Mouse (Mus musculus): ENCODE results near the gene Tmem63b. TPM values are rescaled to one million over a fixed set of nuclear protein-coding genes. Genes with fewer than 3 reads are reported as not detected.

Gene Tmem63b
- polyA plus RNA-seq, 1 experiment = 198 TPM

DNA sequence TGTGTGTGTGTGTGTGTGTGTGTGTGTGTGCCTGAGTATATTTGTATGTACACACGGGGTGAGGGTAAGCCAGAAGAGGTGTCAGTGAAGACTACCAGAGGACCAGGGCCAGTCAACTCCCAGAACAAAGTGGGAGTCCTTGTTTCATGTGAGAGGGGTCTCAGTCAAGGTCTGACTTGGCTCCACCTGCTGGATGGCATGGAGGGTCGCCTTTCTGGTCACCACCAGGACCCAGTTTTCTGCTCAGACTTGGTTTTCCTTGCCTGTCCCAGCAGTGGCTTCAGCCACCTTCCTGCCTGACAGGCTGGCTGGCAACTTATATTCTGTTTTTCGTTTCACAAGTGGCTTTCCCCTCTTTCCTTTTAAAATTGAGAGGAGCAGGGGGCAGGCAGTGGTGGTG is 20.7 kb upstream of the Tmem63b start:
- no peak for DNase-seq (ENCODE audit: extremely low spot score in 1 of 2, low spot score in 1 of 2)

DNA sequence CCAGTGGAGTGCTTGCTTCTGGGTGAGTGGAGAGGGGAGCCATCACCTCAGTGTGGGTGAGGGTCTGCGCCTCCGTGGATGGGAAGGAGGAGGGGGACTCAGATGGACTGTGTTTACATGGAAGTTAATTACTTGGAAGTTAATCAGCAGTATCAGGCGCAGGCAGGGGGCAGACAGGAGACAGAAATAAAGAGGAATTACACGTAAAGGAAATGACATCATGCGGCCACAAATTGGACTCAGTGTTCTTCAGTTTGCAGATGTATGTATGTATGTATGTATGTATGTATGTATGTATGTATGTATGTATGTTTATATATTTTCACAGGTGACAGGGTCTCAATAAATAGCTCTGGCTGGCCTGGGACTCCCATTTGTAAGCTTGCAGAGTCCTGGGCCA is 20.1 kb upstream of the Tmem63b start:
- no peak for DNase-seq (ENCODE audit: extremely low spot score in 1 of 2, low spot score in 1 of 2)

DNA sequence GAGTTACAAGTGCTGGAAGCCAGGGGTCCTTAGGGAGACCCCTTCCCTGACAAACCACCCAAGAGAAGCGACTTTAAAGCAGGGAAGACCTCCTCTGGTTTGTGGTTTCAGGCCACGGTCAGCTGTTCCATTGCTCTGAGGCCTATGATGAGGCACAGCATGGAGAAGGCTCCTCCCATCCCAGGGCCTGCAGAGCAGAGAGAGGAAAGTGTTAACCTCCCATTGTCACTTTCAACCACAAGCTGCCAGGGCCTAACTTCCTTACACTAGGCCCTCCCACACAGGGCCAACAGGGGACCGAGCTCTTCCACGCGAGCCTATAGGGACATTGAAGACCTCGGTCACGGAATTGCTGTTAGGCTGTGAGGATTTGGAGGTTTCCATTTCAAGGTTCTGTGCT is 16.5 kb upstream of the Tmem63b start:
- no peak for DNase-seq (ENCODE audit: extremely low spot score in 1 of 2, low spot score in 1 of 2)

DNA sequence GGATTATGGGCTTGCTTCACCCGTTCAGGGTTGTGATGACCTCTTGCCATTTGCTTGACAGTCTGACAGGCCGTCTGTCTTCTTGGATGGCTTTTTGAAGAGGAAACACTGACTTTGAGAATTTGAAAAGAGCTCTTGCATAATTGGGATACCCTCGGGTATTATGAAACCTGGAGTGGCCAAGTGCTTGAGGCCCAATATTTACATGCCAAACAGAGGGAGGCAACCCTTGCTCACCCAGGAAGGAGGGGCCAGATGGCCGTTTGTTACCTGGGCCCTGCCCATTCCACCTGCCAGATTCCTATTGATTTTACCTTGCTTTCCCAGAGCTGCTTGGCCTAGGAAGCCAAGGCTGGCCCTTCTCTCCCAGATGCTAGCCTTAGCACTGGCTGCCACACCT is 15.5 kb upstream of the Tmem63b start:
- no peak for DNase-seq (ENCODE audit: extremely low spot score in 1 of 2, low spot score in 1 of 2)

DNA sequence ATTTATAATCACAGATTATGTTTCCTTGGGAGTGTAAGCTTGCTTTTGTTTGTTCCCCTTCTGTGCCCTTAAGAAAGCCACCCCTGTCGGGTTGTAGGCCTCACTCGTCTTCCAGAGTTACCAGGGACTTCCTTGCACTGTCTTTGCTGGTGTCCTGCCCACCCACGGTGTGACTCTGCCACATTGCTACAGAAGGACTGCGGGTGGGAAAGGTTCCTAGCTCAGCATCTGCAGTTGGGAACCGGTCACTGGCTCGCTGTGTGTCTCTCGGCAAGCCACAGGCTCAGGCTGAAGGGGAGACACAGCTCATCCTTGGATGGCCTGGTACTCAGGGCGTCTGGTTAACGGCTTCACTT is 14.5 kb upstream of the Tmem63b start:
- DNase-seq (ENCODE audit: extremely low spot score in 1 of 2, low spot score in 1 of 2) = no peak

DNA sequence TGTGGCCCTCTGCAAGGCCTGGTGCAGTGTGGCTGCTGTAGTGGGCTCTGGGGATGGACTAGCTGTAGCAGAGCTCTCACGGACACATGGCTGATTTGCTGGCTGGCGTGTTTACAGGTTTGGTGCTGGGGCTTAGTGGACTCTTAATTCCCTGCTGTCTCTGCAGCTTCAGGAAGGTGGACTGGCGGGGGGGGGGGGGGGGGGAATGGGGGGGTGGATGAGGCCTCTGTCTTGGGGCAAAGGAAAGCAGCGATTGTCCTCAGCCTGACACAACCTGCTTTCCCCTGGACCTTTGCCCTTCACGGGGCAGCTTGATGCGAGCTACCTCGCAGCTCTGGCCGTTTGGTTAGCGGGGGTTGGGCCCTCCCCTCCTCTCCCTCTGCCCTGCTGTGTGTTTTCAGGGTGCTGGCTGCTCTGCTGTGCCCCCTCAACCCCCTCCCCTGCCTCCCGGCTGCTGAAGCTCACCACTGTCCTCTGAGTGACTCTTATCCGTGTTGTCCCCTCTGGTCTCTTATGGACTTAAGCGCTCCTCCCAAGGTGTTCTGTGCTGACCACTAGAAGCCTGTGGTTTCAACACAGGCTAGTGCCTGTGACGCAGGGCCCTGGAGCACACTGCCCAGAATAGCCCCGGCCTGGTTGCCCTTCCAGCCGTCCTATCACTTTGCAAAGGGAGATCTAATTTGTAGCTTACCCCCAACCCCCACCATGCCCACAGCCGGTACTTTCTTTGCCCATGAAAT is 14.0 kb upstream of the Tmem63b start:
- DNase-seq (ENCODE audit: extremely low spot score in 1 of 2, low spot score in 1 of 2) = no peak

DNA sequence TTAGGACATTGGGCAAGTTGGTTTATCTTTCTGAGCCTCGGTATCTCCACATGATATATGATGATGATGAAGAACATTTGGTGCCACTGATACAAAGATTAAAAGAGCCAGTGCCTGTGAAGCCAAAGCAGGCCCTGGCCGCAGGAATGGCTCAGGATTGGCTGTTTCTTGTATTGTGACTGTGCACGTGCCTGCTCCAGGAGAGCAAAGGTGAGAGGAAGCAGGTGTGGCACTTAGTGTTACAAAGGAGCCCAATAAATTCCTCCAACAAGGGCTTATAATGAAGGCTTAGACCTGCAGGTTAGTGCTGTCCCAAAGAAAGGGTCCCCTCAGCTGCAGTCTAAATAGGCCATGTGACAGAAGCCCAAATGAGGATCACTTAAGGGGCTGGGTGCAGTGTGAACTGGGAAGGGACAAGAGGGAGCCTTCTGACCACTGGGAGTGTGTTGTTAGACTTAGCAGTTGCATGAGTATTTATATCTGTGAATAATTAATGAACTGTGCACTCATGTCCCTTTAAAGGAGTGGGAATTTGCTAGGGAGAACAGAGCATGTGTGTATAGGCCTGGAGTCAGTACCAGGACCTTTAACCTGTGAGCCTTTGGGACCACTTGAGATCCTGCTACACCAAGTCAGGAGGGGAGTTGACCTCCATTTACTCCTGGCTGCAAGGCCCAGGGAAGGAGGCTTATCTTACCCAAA is 12.5 kb upstream of the Tmem63b start:
- no peak for DNase-seq (ENCODE audit: extremely low spot score in 1 of 2, low spot score in 1 of 2)

DNA sequence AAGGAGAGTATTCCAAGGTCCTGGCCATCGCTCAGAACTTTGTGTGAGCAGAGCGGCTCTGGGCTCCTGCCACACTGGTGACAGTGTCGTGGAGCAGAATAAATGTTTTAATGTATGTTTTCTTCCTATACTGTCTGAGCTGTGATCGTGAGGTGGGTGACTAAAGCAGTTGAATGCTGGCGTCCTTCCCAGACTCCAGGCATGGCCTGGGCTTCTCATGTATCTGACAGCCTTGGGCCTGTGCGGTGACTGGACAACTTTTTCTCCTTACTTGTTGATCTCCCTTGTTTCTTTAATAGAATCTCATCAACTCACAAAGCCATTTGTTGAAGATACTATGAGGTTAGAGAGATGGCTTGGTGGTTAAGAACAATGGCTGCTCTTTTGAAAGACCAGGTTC is 11.7 kb upstream of the Tmem63b start:
- DNase-seq (ENCODE audit: extremely low spot score in 1 of 2, low spot score in 1 of 2) = no peak

DNA sequence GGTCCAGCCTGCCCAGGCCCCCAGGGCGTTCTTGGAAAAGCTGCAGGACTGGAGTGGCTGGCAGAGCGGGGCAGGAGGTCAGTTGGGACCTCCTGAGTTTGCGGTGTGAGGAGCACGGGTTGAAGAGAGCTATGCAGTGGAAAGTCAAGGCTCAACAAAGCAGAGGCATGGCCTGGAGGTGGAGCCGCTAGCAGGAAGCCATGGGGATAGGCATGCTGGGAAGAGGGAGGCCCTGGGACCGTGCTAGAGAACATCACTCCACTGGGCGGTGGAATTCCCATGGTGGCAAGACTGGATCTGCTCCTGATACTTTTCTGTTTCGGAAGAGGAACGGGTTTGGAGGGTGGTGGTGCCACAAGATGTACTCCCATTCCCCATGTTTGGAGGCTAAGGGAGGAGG is 10.3 kb upstream of the Tmem63b start:
- DNase-seq (ENCODE audit: extremely low spot score in 1 of 2, low spot score in 1 of 2) = no peak

DNA sequence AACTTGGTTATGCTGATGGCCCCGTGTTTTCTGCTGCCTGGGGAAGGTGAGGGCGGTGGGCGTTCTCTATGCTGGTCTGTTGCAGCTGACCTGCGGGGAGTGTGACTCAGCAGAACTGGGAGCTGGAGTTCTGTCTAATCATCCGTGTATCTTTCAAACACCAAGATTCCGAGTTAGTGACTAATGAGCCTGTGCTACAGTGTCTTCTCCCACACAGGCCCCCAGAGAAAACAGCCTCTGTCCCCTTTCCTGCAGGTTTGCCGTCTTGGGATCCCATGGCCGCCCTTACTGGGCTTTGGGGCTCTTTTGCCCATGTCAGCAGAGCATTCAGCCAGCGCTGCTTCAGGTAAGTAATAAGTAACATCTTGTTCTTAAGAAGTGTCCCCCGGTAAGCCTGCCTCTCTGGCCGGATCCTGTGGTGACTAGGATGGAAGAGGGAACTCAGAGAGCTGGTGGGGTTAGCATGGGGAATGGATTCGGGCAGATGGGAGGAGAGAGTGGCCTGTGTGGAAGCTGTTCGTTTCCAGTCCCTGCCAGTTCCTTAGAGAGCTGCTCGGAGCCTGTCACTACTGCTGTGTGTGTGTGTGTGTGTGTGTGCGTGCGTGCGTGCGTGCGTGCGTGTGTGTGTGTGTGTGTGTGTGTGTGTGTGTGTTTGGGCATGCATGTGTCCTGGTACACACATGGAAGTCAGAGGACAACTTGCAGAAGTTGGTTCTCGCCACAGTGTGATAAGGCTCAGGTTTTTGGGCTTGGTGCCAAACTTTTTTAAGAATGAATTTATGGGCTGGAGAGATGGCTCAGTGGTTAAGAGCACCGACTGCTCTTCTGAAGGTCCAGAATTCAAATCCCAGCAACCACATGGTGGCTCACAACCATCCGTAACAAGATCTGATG is 8.8 kb upstream of the Tmem63b start:
- DNase-seq (ENCODE audit: extremely low spot score in 1 of 2, low spot score in 1 of 2) = no peak

DNA sequence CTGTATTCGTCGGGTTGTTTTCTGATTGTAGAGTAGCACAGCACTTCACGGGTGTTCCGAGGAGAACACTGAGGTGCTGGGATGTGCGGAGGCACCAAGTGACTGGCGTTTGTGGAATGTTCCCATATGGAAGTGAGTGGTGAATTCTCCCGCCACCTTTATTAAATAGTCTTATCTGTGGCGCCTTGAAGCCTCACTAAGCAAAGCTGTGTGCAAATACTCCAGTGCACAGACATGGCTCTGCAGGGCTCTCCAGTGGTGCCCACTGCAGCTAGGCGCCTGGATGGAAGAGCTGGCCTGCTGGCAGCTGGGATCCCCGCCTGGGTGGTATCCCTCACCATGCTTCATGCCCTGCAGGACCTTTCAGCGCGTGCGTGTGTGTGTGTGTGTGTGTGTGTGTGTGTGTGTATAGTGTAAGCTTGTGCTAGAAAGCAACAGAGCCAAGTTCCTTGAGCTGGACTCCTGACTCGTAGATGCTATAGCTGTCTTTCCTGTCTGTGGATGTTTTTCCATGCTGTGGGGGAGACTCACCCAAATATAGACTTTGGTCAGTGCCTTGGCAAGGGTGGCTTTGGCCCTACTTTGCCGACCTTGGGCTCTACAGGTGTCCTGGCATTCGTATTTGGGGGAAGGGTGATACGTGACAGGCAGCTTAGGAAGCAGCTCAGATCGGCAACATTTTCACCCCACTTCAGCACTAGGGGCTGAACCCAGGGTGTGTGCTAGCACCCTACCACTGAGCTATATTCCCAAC is 7.3 kb upstream of the Tmem63b start:
- no peak for DNase-seq (ENCODE audit: extremely low spot score in 1 of 2, low spot score in 1 of 2)

DNA sequence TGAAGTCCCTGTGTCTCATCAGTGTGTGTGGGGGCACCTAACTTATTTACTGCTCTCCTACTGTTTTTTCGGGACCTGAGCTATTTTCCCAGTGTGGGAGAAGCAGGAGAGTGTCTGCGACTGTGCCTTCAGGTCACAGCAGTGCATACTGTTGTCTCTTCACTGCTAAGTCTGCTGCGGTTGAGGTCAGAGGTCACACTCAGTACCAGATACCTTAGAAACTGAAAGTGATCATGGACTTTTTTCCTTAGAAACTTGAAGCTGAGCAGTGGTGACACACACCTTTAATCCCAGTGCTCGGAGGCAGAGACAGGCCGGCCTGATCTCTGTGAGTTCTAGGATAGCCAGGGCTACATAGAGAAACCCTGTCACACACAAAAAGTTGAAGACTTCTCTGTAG is 5.5 kb upstream of the Tmem63b start:
- no peak for DNase-seq (ENCODE audit: extremely low spot score in 1 of 2, low spot score in 1 of 2)

DNA sequence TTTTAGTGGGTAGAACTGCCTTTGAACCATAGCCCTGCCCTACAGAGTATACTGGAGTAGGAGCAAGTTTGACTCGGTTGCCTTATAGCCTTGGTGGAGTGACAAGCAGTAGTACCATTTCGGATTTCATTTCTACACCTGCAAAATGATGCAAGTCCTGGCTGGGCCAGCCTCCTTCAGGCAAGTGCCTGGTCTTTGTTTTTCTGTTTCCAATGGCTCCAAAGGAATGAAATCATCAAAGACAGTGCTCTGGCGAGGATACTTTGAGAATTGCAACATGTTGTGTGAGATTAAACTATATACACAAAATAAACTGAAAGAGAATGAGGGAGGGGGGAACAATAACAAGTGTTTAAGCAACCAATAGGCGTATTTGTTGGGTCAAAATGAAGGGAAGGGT is 3.3 kb upstream of the Tmem63b start:
- no peak for DNase-seq (ENCODE audit: extremely low spot score in 1 of 2, low spot score in 1 of 2)

DNA sequence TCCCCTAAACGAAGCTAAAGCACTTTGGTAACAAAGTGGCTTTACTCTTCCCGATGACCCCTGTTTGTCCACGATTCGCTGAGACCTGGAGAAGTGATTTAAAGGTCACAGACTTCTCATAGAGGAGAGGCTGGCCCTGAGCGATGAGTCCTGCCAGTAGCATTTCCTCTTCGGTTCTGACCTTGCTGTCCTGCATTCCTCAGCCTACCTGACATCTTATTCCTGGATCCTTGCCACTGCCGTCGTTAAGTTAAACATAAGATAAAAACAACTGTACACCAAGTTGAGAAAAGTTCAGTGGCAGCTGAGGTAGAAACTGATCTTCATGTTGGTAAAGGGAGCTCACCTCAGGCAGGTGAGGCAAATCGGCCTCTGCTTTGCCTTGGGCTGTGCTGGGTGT is 2.4 kb upstream of the Tmem63b start:
- no peak for DNase-seq (ENCODE audit: extremely low spot score in 1 of 2, low spot score in 1 of 2)

DNA sequence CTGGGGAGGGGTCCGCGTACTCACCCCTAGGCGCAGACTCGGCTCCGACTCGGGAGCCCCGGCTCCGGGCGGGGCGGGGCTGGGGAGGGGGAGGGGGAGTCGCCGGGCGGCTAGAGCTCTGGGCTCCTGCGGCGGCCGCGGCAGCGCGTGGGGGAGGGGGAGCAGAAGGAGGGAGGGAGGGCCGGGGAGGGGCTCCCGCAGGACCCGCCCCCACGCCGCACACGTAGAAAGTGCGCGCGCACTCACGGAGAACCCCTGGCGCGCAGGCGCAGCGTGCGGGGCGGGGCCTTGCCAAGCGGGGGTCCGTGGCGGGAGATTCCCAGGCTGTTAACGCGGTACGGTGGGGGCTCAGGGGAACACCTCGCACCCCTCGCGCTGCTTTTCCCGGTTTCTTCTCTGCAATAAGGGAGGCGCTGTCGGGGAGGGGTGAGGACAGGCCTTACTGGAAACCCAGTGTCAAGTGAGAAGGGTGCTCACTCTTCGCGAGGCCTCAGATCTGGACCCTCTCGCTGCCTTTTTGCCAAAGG is 549 bp downstream of the Tmem63b start, which contains the start of gene Mrpl14:
TSS of gene Mrpl14 (plus strand) at position 230 of the 527 bp plus-strand sequence.
- peak; percentile 54 to 92 for DNase-seq (ENCODE audit: extremely low spot score in 1 of 2, low spot score in 1 of 2)

DNA sequence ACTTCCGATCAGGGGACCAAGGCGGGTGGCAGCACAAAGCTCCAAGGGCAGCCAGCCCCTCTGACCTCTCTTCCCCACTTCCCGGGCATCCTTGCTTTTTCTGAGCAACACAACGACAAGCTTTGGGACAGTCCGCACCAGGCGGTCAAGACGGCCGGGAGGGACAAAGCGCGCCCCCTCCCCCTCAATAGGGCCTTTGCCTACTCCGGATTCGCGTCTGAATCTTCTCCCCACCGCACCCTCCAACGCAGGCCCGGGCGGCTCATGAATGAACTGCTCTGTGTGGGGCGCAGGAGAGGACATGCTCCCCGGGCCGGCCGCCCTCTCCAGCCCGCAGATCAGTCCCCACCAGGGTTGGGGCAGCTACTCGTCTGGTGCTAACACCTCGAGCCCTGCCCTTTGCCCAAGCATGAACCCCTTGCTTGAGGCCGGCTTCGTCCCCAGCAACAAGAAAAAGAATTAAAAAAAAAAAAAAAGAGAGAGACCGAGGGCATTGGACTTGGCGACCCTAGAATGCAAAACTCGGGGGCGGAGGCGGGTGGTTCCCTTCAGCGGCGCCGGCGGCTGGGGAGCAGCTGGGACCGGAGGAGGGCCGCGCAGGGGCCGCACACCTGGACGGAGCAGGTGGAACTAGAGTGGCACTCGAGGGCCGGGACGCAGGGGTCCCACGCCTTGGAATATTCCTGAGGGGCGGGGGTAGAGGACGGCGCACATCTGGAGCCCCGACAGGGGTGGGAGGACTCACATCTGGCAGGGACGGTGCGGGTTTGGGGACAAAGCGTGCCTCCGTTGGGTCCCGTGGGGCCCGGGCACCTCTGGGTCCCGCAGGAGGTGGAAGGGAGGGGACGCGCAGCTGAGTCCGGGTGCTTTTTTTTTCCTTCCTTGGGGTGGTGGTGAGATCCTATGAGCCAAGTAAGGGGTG is 1.3 kb downstream of the Tmem63b start:
- DNase-seq (ENCODE audit: extremely low spot score in 1 of 2, low spot score in 1 of 2) = peak in 1 of 2 experiments; percentile 53

DNA sequence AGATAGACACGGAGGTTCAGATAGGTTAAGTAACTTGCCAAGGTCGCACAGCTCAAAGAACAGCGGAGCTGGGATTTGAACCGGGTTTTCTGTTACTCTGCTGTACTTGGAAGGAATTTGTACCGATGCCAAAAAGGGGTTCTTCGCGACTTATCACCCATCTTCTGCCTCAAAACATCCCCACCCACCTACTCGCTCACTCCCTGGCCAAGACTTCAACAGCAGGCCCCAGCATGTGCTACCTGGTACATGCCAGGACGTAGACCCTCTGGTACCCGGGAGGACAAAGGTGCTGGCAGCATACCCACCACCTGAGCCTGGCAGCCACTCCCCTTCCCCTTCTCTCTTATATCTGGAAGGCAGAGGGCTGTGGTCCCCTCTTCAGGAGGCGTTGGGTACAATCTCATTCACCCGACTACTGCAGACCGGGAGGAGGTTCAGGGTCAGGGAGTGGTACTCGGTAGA is 2.0 kb downstream of the Tmem63b start:
- DNase-seq (ENCODE audit: extremely low spot score in 1 of 2, low spot score in 1 of 2) = no peak

DNA sequence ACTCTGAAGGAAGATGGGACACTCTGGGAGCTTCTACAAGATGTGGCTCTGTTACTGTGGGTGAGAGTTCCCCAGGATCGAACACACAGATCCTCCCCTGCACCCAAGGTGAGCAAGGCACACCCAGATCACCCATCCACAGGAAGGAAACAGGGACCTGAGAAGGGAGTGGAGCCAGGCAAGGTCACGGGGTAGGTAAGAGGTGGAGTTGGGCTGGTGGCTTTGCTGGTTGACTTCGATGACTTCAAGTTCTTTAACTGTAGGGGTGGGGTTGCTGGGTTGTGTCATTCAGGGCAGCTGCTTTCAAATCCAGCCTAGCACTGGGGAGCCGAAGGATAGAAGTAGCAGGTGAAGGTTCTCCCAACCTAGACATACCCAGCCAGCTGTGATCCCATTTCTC is 3.9 kb downstream of the Tmem63b start:
- DNase-seq (ENCODE audit: extremely low spot score in 1 of 2, low spot score in 1 of 2) = no peak

DNA sequence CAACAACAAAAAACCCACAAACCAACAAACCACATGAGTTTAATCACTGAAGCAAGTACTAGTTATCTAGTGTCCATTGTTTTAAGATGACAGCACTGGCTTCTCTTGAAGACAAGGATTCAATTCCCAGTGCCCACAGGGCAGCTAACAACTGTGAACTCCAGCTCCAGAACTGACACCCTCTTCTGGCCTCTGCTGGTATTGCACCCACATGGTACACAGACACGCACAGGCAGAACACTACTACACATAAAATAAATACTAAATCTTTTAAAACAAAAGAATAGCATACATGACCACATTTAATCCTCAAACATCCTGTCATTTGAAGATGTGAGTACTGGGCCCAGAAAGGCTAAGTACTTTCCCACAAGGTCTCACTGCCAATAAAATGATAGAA is 5.1 kb downstream of the Tmem63b start:
- DNase-seq (ENCODE audit: extremely low spot score in 1 of 2, low spot score in 1 of 2) = peak in 1 of 2 experiments; percentile 30

Measured in frontal cortex, adult 2 months (tissue).